Comparison of ENCODE assay signal across 18 mouse cellular contexts in the genomic region with DNA sequence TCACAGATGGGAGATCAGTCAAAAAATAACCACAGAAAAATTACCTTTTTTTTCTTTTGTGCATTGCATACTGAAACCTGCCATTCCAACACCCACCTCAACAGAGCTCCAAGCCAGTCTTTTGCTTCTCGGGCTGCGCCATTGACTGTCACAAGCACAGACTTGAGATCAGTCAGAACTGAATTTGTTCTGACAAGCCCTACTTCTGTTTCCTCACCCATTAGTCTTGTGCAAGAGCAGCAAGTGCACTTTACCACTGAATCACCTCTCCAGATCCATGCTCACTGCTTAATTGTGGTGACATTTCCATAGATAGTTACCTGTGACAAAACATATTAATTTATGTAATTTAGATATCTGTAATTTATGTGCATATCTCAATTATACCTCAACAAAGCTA.
DNase-seq lines count a peak whose midpoint lies in the region; ATAC-seq lines count a peak whose summit lies in the region.
"Had no signal": no experiment of that assay in that cellular context is flagged by ENCODE, and none has a peak within 500 bp of the region (broad histone marks: within the 10 kb centered on the region; RNA-seq: fewer than 3 reads in every experiment).

No protein-coding gene starts in this region.

- peak; percentile 21 for DNase-seq in embryonic facial prominence, embryonic 14.5 days (ENCODE audit: low spot score)
- DNase-seq in embryonic facial prominence, embryonic 10.5 days (ENCODE audit: low spot score): no peak
- peak; percentile 8 for DNase-seq in urinary bladder, postnatal 14 days (ENCODE audit: low spot score)
- DNase-seq in urinary bladder, postnatal 10 days (ENCODE audit: low spot score): no peak
- no peak for DNase-seq in right cerebral cortex, postnatal 25 days
- DNase-seq: adrenal gland, postnatal 10 days; cerebellum, adult 11-12 months; cerebellum, adult 9-10 months; cerebellum, postnatal 25 days; gastrocnemius, postnatal 10 days had no signal

- no peak overlapping the region for H3K27ac ChIP-seq in embryonic facial prominence, embryonic 14.5 days (replicated peaks; ENCODE audit: low read depth, low read length)
- H3K27ac ChIP-seq in embryonic facial prominence, embryonic 10.5 days (replicated peaks): no peak overlapping the region
- 0 out of 2 replicates have a peak overlapping the region, but pooled peaks have one; percentile 0 for H3K27ac ChIP-seq in macrophage
- H3K27ac ChIP-seq in forebrain, embryonic 16.5 days (ENCODE audit: low read length): no peak overlapping the region
- H3K27ac ChIP-seq: embryonic facial prominence, embryonic 13.5 days; forebrain, embryonic 10.5 days; forebrain, embryonic 15.5 days; hindbrain, embryonic 10.5 days; hindbrain, embryonic 14.5 days had no signal

- no peaks in the 10 kb centered on the region for H3K4me1 ChIP-seq in embryonic facial prominence, embryonic 14.5 days (ENCODE audit: control insufficient read depth, insufficient read depth, low read length)
- no peaks in the 10 kb centered on the region for H3K4me1 ChIP-seq in embryonic facial prominence, embryonic 10.5 days
- H3K4me1 ChIP-seq in forebrain, embryonic 16.5 days (replicated peaks; ENCODE audit: control insufficient read depth, insufficient read depth, low read length): no peaks in the 10 kb centered on the region
- H3K4me1 ChIP-seq: forebrain, embryonic 10.5 days; forebrain, embryonic 15.5 days; heart, embryonic 12.5 days; hindbrain, embryonic 10.5 days had no signal

- H3K9me3 ChIP-seq in embryonic facial prominence, embryonic 14.5 days (ENCODE audit: control insufficient read depth, low read length): no peaks in the 10 kb centered on the region
- no peaks in the 10 kb centered on the region for H3K9me3 ChIP-seq in embryonic facial prominence, embryonic 10.5 days
- no peaks in the 10 kb centered on the region for H3K9me3 ChIP-seq in forebrain, embryonic 16.5 days (ENCODE audit: control insufficient read depth, low read length)
- H3K9me3 ChIP-seq: embryonic facial prominence, embryonic 13.5 days; forebrain, embryonic 10.5 days; forebrain, embryonic 15.5 days; heart, embryonic 12.5 days; hindbrain, embryonic 10.5 days had no signal

- no peaks in the 10 kb centered on the region for H3K36me3 ChIP-seq in embryonic facial prominence, embryonic 14.5 days (ENCODE audit: control insufficient read depth, insufficient read depth, low read length)
- H3K36me3 ChIP-seq in embryonic facial prominence, embryonic 10.5 days (replicated peaks): no peaks in the 10 kb centered on the region
- no peaks in the 10 kb centered on the region for H3K36me3 ChIP-seq in macrophage (ENCODE audit: inconsistent target)
- no peaks in the 10 kb centered on the region for H3K36me3 ChIP-seq in forebrain, embryonic 16.5 days (ENCODE audit: control insufficient read depth, insufficient read depth)
- H3K36me3 ChIP-seq: embryonic facial prominence, embryonic 13.5 days; forebrain, embryonic 10.5 days; forebrain, embryonic 15.5 days; heart, embryonic 12.5 days; hindbrain, embryonic 10.5 days had no signal

- H3K27me3 ChIP-seq in embryonic facial prominence, embryonic 14.5 days (replicated peaks; ENCODE audit: control insufficient read depth, insufficient read depth, low read length): no peaks in the 10 kb centered on the region
- H3K27me3 ChIP-seq in embryonic facial prominence, embryonic 10.5 days (replicated peaks; ENCODE audit: low read depth, poor library complexity, severe bottlenecking): no peaks in the 10 kb centered on the region
- H3K27me3 ChIP-seq in forebrain, embryonic 16.5 days (replicated peaks; ENCODE audit: control insufficient read depth, insufficient read depth, low read length): no peaks in the 10 kb centered on the region
- H3K27me3 ChIP-seq: embryonic facial prominence, embryonic 13.5 days; forebrain, embryonic 15.5 days; heart, embryonic 12.5 days had no signal

- 86% methylated on average over 2 of the region's 2 CpGs for WGBS in embryonic facial prominence, embryonic 14.5 days
- 90% methylated on average over 2 of the region's 2 CpGs for WGBS in embryonic facial prominence, embryonic 10.5 days
- 94% methylated on average over 2 of the region's 2 CpGs for WGBS in macrophage (ENCODE audit: missing documents)
- 95% methylated on average over 2 of the region's 2 CpGs for WGBS in forebrain, embryonic 16.5 days

- ATAC-seq in embryonic facial prominence, embryonic 14.5 days (ENCODE audit: low read depth): no peak
- no peak for ATAC-seq in forebrain, embryonic 16.5 days
- ATAC-seq: forebrain, embryonic 15.5 days had no signal

- no peak overlapping the region for H3K9ac ChIP-seq in embryonic facial prominence, embryonic 14.5 days (ENCODE audit: low read depth, low read length)
- no peak overlapping the region for H3K9ac ChIP-seq in forebrain, embryonic 16.5 days (replicated peaks; ENCODE audit: low read depth, low read length)
- H3K9ac ChIP-seq: embryonic facial prominence, embryonic 13.5 days; forebrain, embryonic 15.5 days; heart, embryonic 12.5 days; hindbrain, embryonic 14.5 days had no signal

- H3K79me2 ChIP-seq in macrophage (ENCODE audit: inconsistent target): no peaks in the 10 kb centered on the region

- no peak overlapping the region for H3K4me3 ChIP-seq in embryonic facial prominence, embryonic 14.5 days (ENCODE audit: low read depth, low read length)
- H3K4me3 ChIP-seq in embryonic facial prominence, embryonic 10.5 days: no peak overlapping the region
- no peak overlapping the region for H3K4me3 ChIP-seq in macrophage (ENCODE audit: inconsistent target)
- no peak overlapping the region for H3K4me3 ChIP-seq in forebrain, embryonic 16.5 days (replicated peaks; ENCODE audit: low read length)
- H3K4me3 ChIP-seq: embryonic facial prominence, embryonic 13.5 days; forebrain, embryonic 10.5 days; forebrain, embryonic 15.5 days; heart, embryonic 12.5 days; hindbrain, embryonic 10.5 days had no signal

- no peak overlapping the region for H3K4me2 ChIP-seq in embryonic facial prominence, embryonic 14.5 days (ENCODE audit: low read depth, low read length)
- no peak overlapping the region for H3K4me2 ChIP-seq in forebrain, embryonic 16.5 days (ENCODE audit: low read length)
- H3K4me2 ChIP-seq: embryonic facial prominence, embryonic 13.5 days; forebrain, embryonic 15.5 days; heart, embryonic 12.5 days; hindbrain, embryonic 14.5 days had no signal

Comparison
In these comparisons a context has a peak if more than half of its experiments do, and no peak if none do; other contexts are left out.
1. DNase-seq: peak in embryonic facial prominence, embryonic 14.5 days (single experiment) and urinary bladder, postnatal 14 days (single experiment); none in embryonic facial prominence, embryonic 10.5 days (single experiment), urinary bladder, postnatal 10 days (single experiment) and right cerebral cortex, postnatal 25 days (single experiment).